Mouse (Mus musculus) embryonic facial prominence, embryonic 11.5 days (tissue): ENCODE measurements around the gene AF067061. TPM values are rescaled to one million over a fixed set of nuclear protein-coding genes. Genes with fewer than 3 reads are reported as not detected.
"Not testable (repeated sequence)": the region's sequence is repeated elsewhere in the genome, so short reads cannot be mapped to it uniquely, and the experiment has no call there.

Source experiments
- ATAC-seq: fragments of 200-750 bp; cut with Nextera tagmentation; replicated peaks from 2 replicates; pipeline ENCODE4 v1.8.0; 2017; ENCODE audit warnings: low read depth; ENCODE audit not compliant: insufficient number of reproducible peaks, low FRiP score, low TSS enrichment
- DNase-seq: peaks from one replicate; pipeline ENCODE4 v3.0.0-alpha.2; 2015; ENCODE audit warnings: low spot score
- H3K27ac ChIP-seq: fragments of 300-500 bp; sonication (generic); replicated peaks from 2 replicates; pipeline ENCODE4 v1.5.1; 2014; ENCODE audit warnings: mild to moderate bottlenecking, low read depth, low read length, control low read depth
- H3K27me3 ChIP-seq: fragments of 300-500 bp; sonication (generic); 2 replicates; pipeline ENCODE4 v1.6.1; 2014; ENCODE audit warnings: mild to moderate bottlenecking, low read length, moderate library complexity, mixed read lengths; ENCODE audit not compliant: control insufficient read depth, insufficient read depth
- H3K36me3 ChIP-seq: fragments of 300-500 bp; sonication (generic); replicated peaks from 2 replicates; pipeline ENCODE4 v1.6.1; 2014; ENCODE audit warnings: low read depth, mild to moderate bottlenecking, low read length, moderate library complexity, mixed read lengths; ENCODE audit not compliant: control insufficient read depth, insufficient read depth
- H3K4me1 ChIP-seq: fragments of 300-500 bp; sonication (generic); 2 replicates; pipeline ENCODE4 v1.6.1; 2014; ENCODE audit warnings: low read length, mixed read lengths; ENCODE audit not compliant: control insufficient read depth, insufficient read depth
- H3K4me2 ChIP-seq: fragments of 300-500 bp; sonication (generic); 2 replicates; pipeline ENCODE4 v1.6.1; 2014; ENCODE audit warnings: low read depth, mild to moderate bottlenecking, control low read depth, low read length, moderate library complexity
- H3K4me3 ChIP-seq: fragments of 300-500 bp; sonication (generic); 2 replicates; pipeline ENCODE4 v1.5.1; 2014; ENCODE audit warnings: low read depth, low read length, control low read depth
- H3K9ac ChIP-seq: fragments of 300-500 bp; sonication (generic); replicated peaks from 2 replicates; pipeline ENCODE4 v1.6.1; 2014; ENCODE audit warnings: mild to moderate bottlenecking, control low read depth, low read length
- H3K9me3 ChIP-seq: fragments of 300-500 bp; sonication (generic); replicated peaks from 2 replicates; pipeline ENCODE4 v1.6.1; 2016; ENCODE audit warnings: mild to moderate bottlenecking, low read length, inconsistent platforms, mixed read lengths; ENCODE audit not compliant: control insufficient read depth
- WGBS: fragments of 180-500 bp; shearing (Covaris S2); extraction: QIAGEN DNeasy Blood & Tissue Kit; methylation state at CpG from one replicate; pipeline ENCODE4 v1.1.7; 2014; 5-methylcytosine and 5-hydroxymethylcytosine counted together
- polyA plus RNA-seq: library from polyadenylated mRNA; unstranded; fragments of >200 nt; fragmentation: Nextera tagmentation; extraction: Ambion mirVana; gene quantifications from 2 replicates; pipeline ENCODE4 v1.2.1, GENCODE M21; 2014

Gene AF067061
- polyA plus RNA-seq, 1 experiment from 2014 or later = not detected

- not testable (repeated sequence) for H3K4me3 ChIP-seq, H3K27me3 ChIP-seq, H3K27ac ChIP-seq, ATAC-seq, H3K9me3 ChIP-seq, H3K9ac ChIP-seq, H3K36me3 ChIP-seq, H3K4me1 ChIP-seq, DNase-seq, H3K4me2 ChIP-seq
- 84% methylated on average over 3 of the region's 3 CpGs for WGBS
Measured at GRCm38 (mm10) chr13:120258817-120259658, 3.9 kb upstream of the AF067061 start.

GRCm38 (mm10) chr13:120259718-120260117, 3.2 kb upstream of the AF067061 start:
- not testable (repeated sequence) for H3K9ac ChIP-seq, H3K4me3 ChIP-seq, DNase-seq, H3K27ac ChIP-seq, H3K4me1 ChIP-seq, H3K9me3 ChIP-seq, ATAC-seq, H3K4me2 ChIP-seq, H3K36me3 ChIP-seq, H3K27me3 ChIP-seq
- WGBS = 73% methylated on average over 3 of the region's 3 CpGs

- DNase-seq, H3K27ac ChIP-seq, H3K9me3 ChIP-seq, H3K9ac ChIP-seq, H3K27me3 ChIP-seq, ATAC-seq, H3K4me2 ChIP-seq, H3K36me3 ChIP-seq, H3K4me1 ChIP-seq, H3K4me3 ChIP-seq: not testable (repeated sequence)
- 34% methylated on average over 2 of the region's 2 CpGs for WGBS
Measured at GRCm38 (mm10) chr13:120277837-120278236, 14.9 kb downstream of the AF067061 start.

GRCm38 (mm10) chr13:120278784-120279183, 15.9 kb downstream of the AF067061 start:
- no peaks in the 10 kb centered on the region for H3K4me1 ChIP-seq
- 90% methylated on average over 9 of the region's 9 CpGs for WGBS

GRCm38 (mm10) chr13:120299324-120299894, 36.5 kb downstream of the AF067061 start:
- ATAC-seq = no peak
- Histone ChIP-seq H3K27me3 (no peaks in the 10 kb centered on the region), H3K4me1 (no peaks in the 10 kb centered on the region), H3K4me3 (no peak overlapping the region), H3K4me2 (no peak overlapping the region), H3K9me3 (no peaks in the 10 kb centered on the region), H3K9ac (no peak overlapping the region), H3K36me3 (no peaks in the 10 kb centered on the region), H3K27ac (no peak overlapping the region)
- WGBS = 71% methylated on average over 1 of the region's 1 CpGs
- DNase-seq = no peak

More at GRCm38 (mm10) chr13:120278784-120279183, 15.9 kb downstream of the AF067061 start:
- Histone ChIP-seq H3K27me3 (no peaks in the 10 kb centered on the region), H3K27ac (no peak overlapping the region), H3K4me2 (no peak overlapping the region), H3K9ac (no peak overlapping the region), H3K4me3 (no peak overlapping the region), H3K36me3 (no peaks in the 10 kb centered on the region), H3K9me3 (no peaks in the 10 kb centered on the region)
- ATAC-seq (no peak), DNase-seq (no peak)

- Histone ChIP-seq H3K4me2 (no peak within 1 kb of the TSS), H3K27ac (no peak within 1 kb of the TSS), H3K4me3 (no peak within 1 kb of the TSS), H3K36me3 (no peaks in the 10 kb centered on the region), H3K4me1 (no peaks in the 10 kb centered on the region), H3K9me3 (no peaks in the 10 kb centered on the region), H3K9ac (no peak within 1 kb of the TSS), H3K27me3 (no peaks in the 10 kb centered on the region)
- DNase-seq = no peak
- no peak for ATAC-seq
- 56% methylated on average over 2 of the region's 2 CpGs for WGBS
Measured at GRCm38 (mm10) chr13:120299991-120300442, 37.1 kb downstream of the AF067061 start, which contains the start of gene BC147527. TSS of gene BC147527 (plus strand) at chr13:120300392.

- Histone ChIP-seq H3K9me3 (no peaks in the 10 kb centered on the region), H3K27ac (no peak overlapping the region), H3K4me2 (no peak overlapping the region), H3K27me3 (no peaks in the 10 kb centered on the region), H3K9ac (no peak overlapping the region), H3K36me3 (no peaks in the 10 kb centered on the region), H3K4me3 (no peak overlapping the region), H3K4me1 (no peaks in the 10 kb centered on the region)
- ATAC-seq = no peak
- no peak for DNase-seq
- 74% methylated on average over 4 of the region's 4 CpGs for WGBS
Measured at GRCm38 (mm10) chr13:120300853-120301252, 37.9 kb downstream of the AF067061 start.

GRCm38 (mm10) chr13:120310749-120311148, 47.8 kb downstream of the AF067061 start:
- 80% methylated on average over 4 of the region's 4 CpGs for WGBS
- no peak overlapping the region for H3K4me3 ChIP-seq
- H3K27me3 ChIP-seq = no peaks in the 10 kb centered on the region
- DNase-seq (no peak), ATAC-seq (no peak)
- no peaks in the 10 kb centered on the region for H3K9me3 ChIP-seq
- H3K36me3 ChIP-seq = no peaks in the 10 kb centered on the region
- H3K4me1 ChIP-seq = no peaks in the 10 kb centered on the region
- no peak overlapping the region for H3K9ac ChIP-seq
- H3K27ac ChIP-seq = no peak overlapping the region
- no peak overlapping the region for H3K4me2 ChIP-seq
